Mouse (Mus musculus): ENCODE measurements around the gene B9d2. TPM values are rescaled to one million over a fixed set of nuclear protein-coding genes. Genes with fewer than 3 reads are reported as not detected.

B9d2 gene
- polyA plus RNA-seq, 1 experiment: 37.3 TPM

DNA sequence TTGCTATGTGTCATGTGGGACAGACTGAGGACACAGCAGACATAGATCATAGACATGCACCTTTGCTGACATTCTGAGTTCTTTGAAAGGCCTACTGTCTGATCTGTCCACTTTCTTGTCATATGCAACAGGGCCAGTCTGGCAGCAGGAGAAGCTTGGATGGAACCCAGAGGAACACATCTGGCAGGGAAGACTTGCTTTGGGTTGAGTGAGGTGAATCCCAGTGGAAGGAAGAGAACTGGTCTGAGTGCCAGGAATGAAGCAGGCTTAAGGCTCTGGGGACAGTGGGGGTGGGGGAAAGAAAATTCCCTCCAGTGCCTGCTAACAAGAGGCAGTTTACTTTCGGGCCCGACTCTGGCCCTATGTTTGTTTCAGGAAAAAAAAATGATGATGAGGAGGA is 49.3 kb downstream of the B9d2 start:
- Histone ChIP-seq H3K4me1 (ENCODE audit: control insufficient read depth, insufficient read depth, low read length) (no peaks in the 10 kb centered on the region), H3K27ac (ENCODE audit: insufficient read depth, low read length) (no peak overlapping the region), H3K27me3 (ENCODE audit: control insufficient read depth, insufficient read depth, low read length) (no peaks in the 10 kb centered on the region), H3K4me3 (replicated peaks; ENCODE audit: insufficient read depth, low read depth, low read length) (no peak overlapping the region)
- no peak for DNase-seq
- WGBS: 75% methylated on average over 2 of the region's 2 CpGs
- no peak for TF ChIP-seq CTCF (IDR thresholded peaks at IDR 0.05; ENCODE audit: borderline replicate concordance, insufficient read depth, low read depth, low read length)
- no peak for TF ChIP-seq POLR2A (IDR thresholded peaks at IDR 0.05; ENCODE audit: borderline replicate concordance, insufficient read depth, low read length)

DNA sequence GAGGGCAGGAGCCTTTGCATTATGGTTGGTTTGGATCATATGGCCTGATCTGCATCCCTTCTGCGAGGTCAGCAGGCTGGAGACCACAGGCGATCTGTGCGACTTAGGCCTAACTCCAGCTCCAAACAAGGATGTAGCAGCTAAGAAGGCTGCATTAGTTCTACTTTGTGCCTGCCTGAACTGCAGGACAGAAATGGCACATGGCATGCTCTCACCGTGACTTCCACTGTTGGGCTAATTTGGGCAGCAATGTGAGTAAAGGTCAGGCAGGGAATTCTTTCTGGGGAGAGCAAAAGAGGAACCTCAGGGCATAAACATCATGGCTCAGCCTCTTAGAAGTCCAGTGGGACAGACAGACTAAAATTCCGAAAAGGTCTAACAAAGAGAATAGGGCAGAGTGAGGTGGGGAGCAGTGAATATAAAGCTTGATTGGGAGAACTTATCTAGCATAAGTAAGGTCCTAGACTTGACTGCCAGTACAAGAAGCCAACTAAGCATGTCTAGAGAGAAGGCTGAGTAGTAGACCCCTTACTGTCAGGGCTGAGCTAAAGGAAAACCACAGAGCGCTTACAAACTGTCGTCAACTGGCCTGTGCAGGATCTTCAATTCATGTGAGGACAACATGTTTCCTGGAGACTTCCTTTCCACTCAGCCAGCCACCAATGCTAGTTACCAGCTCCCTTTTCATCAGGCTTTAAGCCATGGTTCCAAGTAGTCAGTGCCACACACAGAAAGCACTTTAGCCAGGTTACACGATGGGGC is 50.9 kb downstream of the B9d2 start:
- Histone ChIP-seq H3K27ac (ENCODE audit: insufficient read depth, low read length) (no peak overlapping the region), H3K4me1 (ENCODE audit: control insufficient read depth, insufficient read depth, low read length) (no peaks in the 10 kb centered on the region), H3K4me3 (replicated peaks; ENCODE audit: insufficient read depth, low read depth, low read length) (no peak overlapping the region), H3K27me3 (ENCODE audit: control insufficient read depth, insufficient read depth, low read length) (no peaks in the 10 kb centered on the region)
- 86% methylated on average over 8 of the region's 8 CpGs for WGBS
- DNase-seq: no peak
- TF ChIP-seq CTCF (IDR thresholded peaks at IDR 0.05; ENCODE audit: borderline replicate concordance, insufficient read depth, low read depth, low read length): no peak
- no peak for TF ChIP-seq POLR2A (IDR thresholded peaks at IDR 0.05; ENCODE audit: borderline replicate concordance, insufficient read depth, low read length)

DNA sequence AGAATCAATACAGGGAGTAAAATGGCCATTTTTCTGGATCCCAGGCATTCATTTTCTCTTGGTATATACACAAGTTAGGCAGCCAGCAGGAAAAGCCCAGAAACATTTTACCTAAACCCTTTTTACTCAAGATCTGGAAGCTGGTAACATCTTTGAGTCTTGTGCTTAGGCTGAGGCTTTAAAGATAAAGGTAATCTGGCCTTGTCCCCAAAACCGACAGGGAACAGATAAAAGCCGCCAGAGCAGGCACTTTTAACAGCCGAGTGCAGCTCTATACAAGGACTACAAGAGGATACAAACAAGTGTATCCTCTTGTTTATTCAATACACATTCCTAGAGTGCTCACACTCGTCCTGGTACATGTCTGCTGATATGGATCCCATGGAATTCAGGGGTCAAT is 54.4 kb downstream of the B9d2 start:
- no peak overlapping the region for H3K4me3 ChIP-seq (replicated peaks; ENCODE audit: insufficient read depth, low read depth, low read length)
- 79% methylated on average over 4 of the region's 4 CpGs for WGBS
- no peaks in the 10 kb centered on the region for H3K4me1 ChIP-seq (ENCODE audit: control insufficient read depth, insufficient read depth, low read length)
- H3K27ac ChIP-seq (ENCODE audit: insufficient read depth, low read length): no peak overlapping the region
- no peaks in the 10 kb centered on the region for H3K27me3 ChIP-seq (ENCODE audit: control insufficient read depth, insufficient read depth, low read length)
- no peak for TF ChIP-seq CTCF (IDR thresholded peaks at IDR 0.05; ENCODE audit: borderline replicate concordance, insufficient read depth, low read depth, low read length)
- DNase-seq: no peak

Other genes starting within 250 kb of the B9d2 start
- 3.5 and 4.1 TPM in 2 replicates for gene Ceacam1, start 203.2 kb upstream of the B9d2 start, polyA plus RNA-seq (2012; rRNA removed)
- gene Ceacam2, start 140.9 kb upstream of the B9d2 start, polyA plus RNA-seq (2012; rRNA removed): 0.38 and 0.57 TPM in 2 replicates
- 0.11 and 0.13 TPM in 2 replicates for gene Erich4, start 64.9 kb upstream of the B9d2 start, polyA plus RNA-seq (2012; rRNA removed)
- 109 and 113 TPM in 2 replicates for gene Dmac2, start 61.4 kb upstream of the B9d2 start, polyA plus RNA-seq (2012; rRNA removed)
- 0.52 and 1.0 TPM in 2 replicates for gene B3gnt8, start 54.1 kb upstream of the B9d2 start, polyA plus RNA-seq (2012; rRNA removed)
- gene Bckdha, start 21.8 kb upstream of the B9d2 start, polyA plus RNA-seq (2012; rRNA removed): 87.3 and 94.0 TPM in 2 replicates
- gene Exosc5, start 21.6 kb upstream of the B9d2 start, polyA plus RNA-seq (2012; rRNA removed): 42.3 and 42.8 TPM in 2 replicates
- 27.2 and 27.4 TPM in 2 replicates for gene Tmem91, start 5.6 kb upstream of the B9d2 start, polyA plus RNA-seq (2012; rRNA removed)
- 4.9 and 5.0 TPM in 2 replicates for gene Tgfb1, start 6.2 kb downstream of the B9d2 start, polyA plus RNA-seq (2012; rRNA removed)
- 59.3 and 62.7 TPM in 2 replicates for gene Ccdc97, start 38.3 kb downstream of the B9d2 start, polyA plus RNA-seq (2012; rRNA removed)
- 48.7 and 49.0 TPM in 2 replicates for gene Hnrnpul1, start 74.0 kb downstream of the B9d2 start, polyA plus RNA-seq (2012; rRNA removed)
- 23.6 and 27.1 TPM in 2 replicates for gene Axl, start 107.9 kb downstream of the B9d2 start, polyA plus RNA-seq (2012; rRNA removed)
- 7.6 and 10.1 TPM in 2 replicates for gene Cyp2s1, start 136.1 kb downstream of the B9d2 start, polyA plus RNA-seq (2012; rRNA removed)
- gene Cyp2b10, start 216.8 kb downstream of the B9d2 start, polyA plus RNA-seq (2012; rRNA removed): not detected in 2 replicates

Data from cerebellum, adult 2 months (tissue).